Mouse (Mus musculus) midbrain, embryonic 13.5 days (tissue): ENCODE data around the gene Magi3. TPM values are rescaled to one million over a fixed set of nuclear protein-coding genes. Genes with fewer than 3 reads are reported as not detected.

ENCODE experiments used
- ATAC-seq: fragments of 200-750 bp; cut with Nextera tagmentation; 2 replicates; pipeline ENCODE4 v1.8.0; 2017; ENCODE audit warnings: mild to moderate bottlenecking, moderate TSS enrichment, moderate library complexity
- H3K27ac ChIP-seq: fragments of 300-500 bp; sonication (generic); 2 replicates; pipeline ENCODE4 v1.5.1; 2015; ENCODE audit warnings: inconsistent platforms, mild to moderate bottlenecking, moderate library complexity
- H3K27me3 ChIP-seq: fragments of 300-500 bp; sonication (generic); 2 replicates; pipeline ENCODE4 v1.6.1; 2015; ENCODE audit warnings: mild to moderate bottlenecking, inconsistent platforms
- H3K36me3 ChIP-seq: fragments of 300-500 bp; sonication (generic); 2 replicates; pipeline ENCODE4 v1.6.1; 2015; ENCODE audit warnings: mild to moderate bottlenecking, inconsistent platforms
- H3K4me1 ChIP-seq: fragments of 300-500 bp; sonication (generic); replicated peaks from 2 replicates; pipeline ENCODE4 v1.6.1; 2015; ENCODE audit warnings: inconsistent platforms
- H3K4me2 ChIP-seq: fragments of 300-500 bp; sonication (generic); replicated peaks from 2 replicates; pipeline ENCODE4 v1.6.1; 2015; ENCODE audit warnings: moderate library complexity, mild to moderate bottlenecking, inconsistent platforms
- H3K4me3 ChIP-seq: fragments of 300-500 bp; sonication (generic); replicated peaks from 2 replicates; pipeline ENCODE4 v1.5.1; 2015; ENCODE audit warnings: mild to moderate bottlenecking, inconsistent platforms
- H3K9ac ChIP-seq: fragments of 300-500 bp; sonication (generic); replicated peaks from 2 replicates; pipeline ENCODE4 v1.6.1; 2015; ENCODE audit warnings: mild to moderate bottlenecking, inconsistent platforms
- H3K9me3 ChIP-seq: fragments of 300-500 bp; sonication (generic); 2 replicates; pipeline ENCODE4 v1.6.1; 2016; ENCODE audit warnings: mild to moderate bottlenecking, inconsistent platforms
- WGBS: fragments of 180-500 bp; shearing (Covaris S2); methylation state at CpG from one replicate; pipeline ENCODE4 v1.1.7; 2015; 5-methylcytosine and 5-hydroxymethylcytosine counted together
- polyA plus RNA-seq: library from polyadenylated mRNA; unstranded; fragments of >200 nt; fragmentation: Nextera tagmentation; extraction: Ambion mirVana; gene quantifications from 2 replicates; pipeline ENCODE4 v1.2.1, GENCODE M21; 2015

Gene Magi3
- polyA plus RNA-seq: 5.1 and 5.9 TPM in 2 replicates

- under 1% methylated on average over 40 of the region's 46 CpGs for WGBS
- H3K4me1 ChIP-seq: peaks cover 20% of the 10 kb centered on the region
- H3K27ac ChIP-seq: peak within 1 kb of the TSS; percentile 96
- ATAC-seq: peak; percentile 99
- H3K9ac ChIP-seq: peak within 1 kb of the TSS; percentile 85
- no peaks in the 10 kb centered on the region for H3K9me3 ChIP-seq
- H3K4me2 ChIP-seq: peak within 1 kb of the TSS; percentile 73
- no peaks in the 10 kb centered on the region for H3K27me3 ChIP-seq
- H3K36me3 ChIP-seq: no peaks in the 10 kb centered on the region
- peak within 1 kb of the TSS; percentile 89 for H3K4me3 ChIP-seq
Observed at GRCm38 (mm10) chr3:104220295-104220965, at the start of gene Magi3. Gene Magi3, minus strand, starts transcription at chr3:104220374.

GRCm38 (mm10) chr3:104264530-104265145 is 44.5 kb upstream of the Magi3 start:
- H3K4me1 ChIP-seq: peaks cover 3% of the 10 kb centered on the region; the same call in 1 of the 2 replicates
- H3K27ac ChIP-seq: no peak overlapping the region
- 89% methylated on average over 6 of the region's 6 CpGs for WGBS
- H3K36me3 ChIP-seq: no peaks in the 10 kb centered on the region
- H3K27me3 ChIP-seq: no peaks in the 10 kb centered on the region
- H3K4me2 ChIP-seq: no peak overlapping the region
- ATAC-seq: no peak
- H3K9ac ChIP-seq: no peak overlapping the region
- H3K9me3 ChIP-seq: no peaks in the 10 kb centered on the region
- no peak overlapping the region for H3K4me3 ChIP-seq

GRCm38 (mm10) chr3:104260221-104260620 is 40.0 kb upstream of the Magi3 start:
- Histone ChIP-seq H3K9ac (no peak overlapping the region), H3K4me1 (peaks cover 3% of the 10 kb centered on the region; the same call in 1 of the 2 replicates), H3K27me3 (no peaks in the 10 kb centered on the region), H3K36me3 (no peaks in the 10 kb centered on the region), H3K4me2 (no peak overlapping the region), H3K4me3 (no peak overlapping the region), H3K27ac (no peak overlapping the region), H3K9me3 (no peaks in the 10 kb centered on the region)
- WGBS: 48% methylated on average over 5 of the region's 5 CpGs
- no peak for ATAC-seq

DNA sequence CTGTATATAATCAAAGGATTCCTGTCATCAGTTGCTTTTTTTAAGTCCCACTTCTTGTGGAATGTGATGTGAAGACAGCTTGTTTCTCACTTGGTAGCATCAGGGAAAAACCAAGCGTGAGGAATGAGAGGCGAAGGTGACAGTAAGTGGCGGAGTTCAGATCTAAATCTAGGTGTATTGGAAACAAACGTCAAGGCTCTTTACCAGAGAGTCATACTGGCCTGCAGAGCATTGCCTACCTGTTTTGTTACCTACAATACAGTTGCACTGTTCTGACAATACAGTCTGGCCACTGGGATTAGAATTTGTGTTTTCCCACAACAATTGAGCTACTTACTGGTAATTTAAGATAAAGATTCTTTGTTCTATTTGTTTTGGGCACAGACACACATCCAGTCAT is 39.0 kb upstream of the Magi3 start:
- Histone ChIP-seq H3K4me2 (no peak overlapping the region), H3K9ac (no peak overlapping the region), H3K4me3 (no peak overlapping the region), H3K9me3 (no peaks in the 10 kb centered on the region), H3K4me1 (peaks cover 3% of the 10 kb centered on the region; the same call in 1 of the 2 replicates), H3K36me3 (no peaks in the 10 kb centered on the region), H3K27me3 (no peaks in the 10 kb centered on the region), H3K27ac (no peak overlapping the region)
- ATAC-seq: no peak
- 89% methylated on average over 4 of the region's 4 CpGs for WGBS

DNA sequence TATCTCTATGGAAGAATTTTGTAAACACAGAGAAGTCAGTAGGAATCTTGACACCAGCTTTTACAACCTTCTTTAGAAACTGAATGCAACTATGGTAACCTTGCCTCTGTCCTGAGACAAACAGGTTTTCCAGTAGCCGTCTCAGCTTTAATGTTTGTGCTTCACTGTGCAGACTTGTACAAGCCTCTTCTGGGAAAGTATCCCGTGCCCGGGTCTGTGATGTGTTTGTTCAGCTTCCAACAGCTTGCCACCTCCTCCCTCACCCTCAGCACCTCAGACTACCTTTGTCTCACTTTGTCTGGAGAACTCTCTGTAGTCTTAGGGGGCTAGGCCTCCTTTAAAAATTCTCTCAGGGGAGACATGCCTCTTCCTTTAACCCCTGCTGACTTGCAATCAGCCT is 36.9 kb upstream of the Magi3 start:
- H3K9me3 ChIP-seq: no peaks in the 10 kb centered on the region
- H3K36me3 ChIP-seq: no peaks in the 10 kb centered on the region
- no peak for ATAC-seq
- no peak overlapping the region for H3K4me2 ChIP-seq
- no peak overlapping the region for H3K4me3 ChIP-seq
- WGBS: 88% methylated on average over 3 of the region's 3 CpGs
- H3K4me1 ChIP-seq: peaks cover 3% of the 10 kb centered on the region; the same call in 1 of the 2 replicates
- H3K9ac ChIP-seq: no peak overlapping the region
- no peaks in the 10 kb centered on the region for H3K27me3 ChIP-seq
- H3K27ac ChIP-seq: no peak overlapping the region

GRCm38 (mm10) chr3:104253760-104254159 is 33.6 kb upstream of the Magi3 start:
- WGBS: 40% methylated on average over 3 of the region's 3 CpGs
- no peak overlapping the region for H3K9ac ChIP-seq
- no peaks in the 10 kb centered on the region for H3K27me3 ChIP-seq
- H3K4me3 ChIP-seq: no peak overlapping the region
- no peak overlapping the region for H3K4me2 ChIP-seq
- no peaks in the 10 kb centered on the region for H3K9me3 ChIP-seq
- no peak for ATAC-seq
- H3K36me3 ChIP-seq: no peaks in the 10 kb centered on the region
- H3K4me1 ChIP-seq: no peaks in the 10 kb centered on the region
- H3K27ac ChIP-seq: no peak overlapping the region

DNA sequence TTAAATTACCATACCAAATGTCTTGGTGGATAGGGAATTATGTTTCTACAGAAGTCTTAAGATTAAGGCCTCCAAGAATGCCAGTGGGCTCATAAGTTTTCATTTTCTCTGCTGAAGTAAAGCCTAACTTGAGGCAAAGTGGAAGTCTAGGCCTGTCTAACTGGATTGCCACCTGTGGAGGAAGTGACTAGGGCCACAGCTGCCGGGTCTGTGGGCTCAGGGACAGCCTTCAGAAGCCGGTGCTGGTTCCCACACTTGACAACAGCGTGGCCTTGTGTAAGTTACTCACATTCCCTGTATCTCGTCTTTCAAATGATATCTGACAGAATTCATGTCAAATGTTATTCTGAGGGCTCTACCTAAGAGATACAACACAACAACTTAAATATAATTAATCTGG is 27.7 kb upstream of the Magi3 start:
- no peaks in the 10 kb centered on the region for H3K27me3 ChIP-seq
- no peak for ATAC-seq
- no peak overlapping the region for H3K4me3 ChIP-seq
- no peak overlapping the region for H3K9ac ChIP-seq
- 83% methylated on average over 4 of the region's 4 CpGs for WGBS
- H3K36me3 ChIP-seq: no peaks in the 10 kb centered on the region
- H3K9me3 ChIP-seq: no peaks in the 10 kb centered on the region
- H3K27ac ChIP-seq: no peak overlapping the region
- H3K4me2 ChIP-seq: no peak overlapping the region
- H3K4me1 ChIP-seq: no peaks in the 10 kb centered on the region

GRCm38 (mm10) chr3:104247057-104247456 is 26.9 kb upstream of the Magi3 start:
- Histone ChIP-seq H3K4me1 (no peaks in the 10 kb centered on the region), H3K9me3 (no peaks in the 10 kb centered on the region), H3K4me3 (no peak overlapping the region), H3K27me3 (no peaks in the 10 kb centered on the region), H3K27ac (no peak overlapping the region), H3K9ac (no peak overlapping the region), H3K4me2 (no peak overlapping the region), H3K36me3 (no peaks in the 10 kb centered on the region)
- ATAC-seq: no peak
- 79% methylated on average over 1 of the region's 1 CpGs for WGBS

GRCm38 (mm10) chr3:104244373-104244772 is 24.2 kb upstream of the Magi3 start:
- no peaks in the 10 kb centered on the region for H3K9me3 ChIP-seq
- 89% methylated on average over 8 of the region's 8 CpGs for WGBS
- ATAC-seq: no peak
- no peaks in the 10 kb centered on the region for H3K4me1 ChIP-seq
- no peak overlapping the region for H3K4me3 ChIP-seq
- no peaks in the 10 kb centered on the region for H3K27me3 ChIP-seq
- H3K4me2 ChIP-seq: no peak overlapping the region
- H3K9ac ChIP-seq: no peak overlapping the region
- H3K36me3 ChIP-seq: no peaks in the 10 kb centered on the region
- H3K27ac ChIP-seq: no peak overlapping the region

DNA sequence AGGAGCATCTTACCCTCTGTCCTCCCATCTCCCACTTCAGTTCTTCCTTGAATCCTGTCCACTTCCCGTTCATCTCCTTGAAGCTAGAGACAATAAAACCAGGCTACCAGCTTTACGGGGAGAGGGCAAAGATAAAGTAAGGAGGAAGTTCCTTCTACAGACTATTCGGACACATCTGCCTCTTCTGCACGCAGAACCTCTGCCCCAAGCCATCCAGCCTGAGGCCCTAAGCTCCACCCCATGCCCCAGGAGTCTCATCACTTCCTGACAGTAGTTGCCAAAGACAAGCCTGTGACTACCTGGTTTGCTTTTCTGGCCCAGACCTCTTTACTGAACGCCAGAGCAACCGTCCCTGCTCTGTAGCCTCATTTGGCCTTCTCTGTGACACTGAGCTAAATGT is 23.8 kb upstream of the Magi3 start:
- H3K36me3 ChIP-seq: no peaks in the 10 kb centered on the region
- H3K4me2 ChIP-seq: no peak overlapping the region
- no peaks in the 10 kb centered on the region for H3K4me1 ChIP-seq
- ATAC-seq: no peak
- H3K4me3 ChIP-seq: no peak overlapping the region
- 88% methylated on average over 6 of the region's 6 CpGs for WGBS
- no peak overlapping the region for H3K9ac ChIP-seq
- H3K9me3 ChIP-seq: no peaks in the 10 kb centered on the region
- no peaks in the 10 kb centered on the region for H3K27me3 ChIP-seq
- H3K27ac ChIP-seq: no peak overlapping the region

- peaks cover 9% of the 10 kb centered on the region; the same call in 1 of the 2 replicates for H3K4me1 ChIP-seq
- H3K27me3 ChIP-seq: no peaks in the 10 kb centered on the region
- WGBS: 89% methylated on average over 2 of the region's 2 CpGs
- no peak overlapping the region for H3K4me3 ChIP-seq
- H3K36me3 ChIP-seq: no peaks in the 10 kb centered on the region
- no peaks in the 10 kb centered on the region for H3K9me3 ChIP-seq
- no peak overlapping the region for H3K9ac ChIP-seq
- H3K4me2 ChIP-seq: no peak overlapping the region
- ATAC-seq: no peak
- H3K27ac ChIP-seq: no peak overlapping the region
Observed at GRCm38 (mm10) chr3:104239785-104240184, 19.6 kb upstream of the Magi3 start.

DNA sequence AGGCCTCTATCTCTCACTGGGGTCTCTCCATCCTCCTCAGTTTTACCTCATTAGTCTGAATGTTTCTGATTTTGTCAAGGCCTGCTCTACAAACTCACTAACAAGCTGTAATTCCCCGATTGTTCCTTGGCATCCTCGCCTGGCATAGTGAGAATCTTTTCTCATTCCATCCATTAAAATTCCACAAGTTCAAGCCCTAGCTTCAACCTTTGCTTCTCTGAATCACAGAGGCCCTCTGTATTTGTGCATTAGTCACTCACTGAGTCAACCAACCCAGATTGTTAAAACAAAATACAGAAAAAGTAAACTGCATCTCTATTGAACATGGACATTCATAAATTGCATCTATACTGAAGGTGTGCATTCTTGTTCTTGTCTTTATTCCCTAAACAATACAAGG is 19.2 kb upstream of the Magi3 start:
- 80% methylated on average over 2 of the region's 2 CpGs for WGBS
- H3K27me3 ChIP-seq: no peaks in the 10 kb centered on the region
- H3K9ac ChIP-seq: no peak overlapping the region
- H3K9me3 ChIP-seq: no peaks in the 10 kb centered on the region
- no peak overlapping the region for H3K27ac ChIP-seq
- ATAC-seq: no peak
- peaks cover 9% of the 10 kb centered on the region; the same call in 1 of the 2 replicates for H3K4me1 ChIP-seq
- no peak overlapping the region for H3K4me2 ChIP-seq
- H3K4me3 ChIP-seq: no peak overlapping the region
- no peaks in the 10 kb centered on the region for H3K36me3 ChIP-seq
